Mouse (Mus musculus) CH12F3 (cell line): Measurements from ENCODE around the gene Proser1.

ENCODE experiments used
- in situ Hi-C: fragments of 300-500 bp; cut with MboI; formaldehyde crosslinking; loops from 2 replicates; pipeline ENCODE4 v1.14.3; 2020; ENCODE audit warnings: low sequenced_read_pairs

Proser1 gene

GRCm38 (mm10) chr3:53464146-53464698 lies 756 bp downstream of the Proser1 start:
- in situ Hi-C loops, result loop anchor here (25.0 kb wide), 1 partner anchor 1227 kb away; no protein-coding TSS in a partner anchor

- in situ Hi-C loops, result loop anchor here (25.0 kb wide), 1 partner anchor 1228 kb away; no protein-coding TSS in a partner anchor
Measured at GRCm38 (mm10) chr3:53465330-53465729, 1.9 kb downstream of the Proser1 start.

- in situ Hi-C loops, result loop anchor here (25.0 kb wide), 1 partner anchor 1229 kb away; no protein-coding TSS in a partner anchor
Measured at GRCm38 (mm10) chr3:53466481-53466880, 3.0 kb downstream of the Proser1 start.

- in situ Hi-C loops, result loop anchor here (25.0 kb wide), 1 partner anchor 1230 kb away; no protein-coding TSS in a partner anchor
Measured at GRCm38 (mm10) chr3:53467356-53467755, 3.9 kb downstream of the Proser1 start.

GRCm38 (mm10) chr3:53469650-53470049 lies 6.2 kb downstream of the Proser1 start:
- in situ Hi-C loops, result loop anchor here (25.0 kb wide), 1 partner anchor 1232 kb away; no protein-coding TSS in a partner anchor

GRCm38 (mm10) chr3:53472061-53472460 lies 8.6 kb downstream of the Proser1 start:
- in situ Hi-C loops, result loop anchor here (25.0 kb wide), 1 partner anchor 1235 kb away; no protein-coding TSS in a partner anchor

- in situ Hi-C loops, result loop anchor here (25.0 kb wide), 1 partner anchor 1237 kb away; no protein-coding TSS in a partner anchor
Measured at GRCm38 (mm10) chr3:53474179-53474578, 10.7 kb downstream of the Proser1 start.

GRCm38 (mm10) chr3:53475889-53476288 lies 12.4 kb downstream of the Proser1 start:
- in situ Hi-C loops, result no loop called here

- in situ Hi-C loops, result no loop called here
Measured at GRCm38 (mm10) chr3:53477468-53477867, 14.0 kb downstream of the Proser1 start.

- in situ Hi-C loops, result no loop called here
Measured at GRCm38 (mm10) chr3:53478419-53479046, 15.1 kb downstream of the Proser1 start.

- in situ Hi-C loops, result no loop called here
Measured at GRCm38 (mm10) chr3:53483414-53484059, 20.1 kb downstream of the Proser1 start.

- in situ Hi-C loops, result no loop called here
Measured at GRCm38 (mm10) chr3:53486561-53486960, 23.1 kb downstream of the Proser1 start.

- in situ Hi-C loops, result no loop called here
Measured at GRCm38 (mm10) chr3:53486996-53487576, 23.6 kb downstream of the Proser1 start.

- in situ Hi-C loops, result no loop called here
Measured at GRCm38 (mm10) chr3:53488353-53488752, 24.9 kb downstream of the Proser1 start, which contains the start of gene Stoml3. Gene Stoml3, plus strand, starts transcription at chr3:53488653.

GRCm38 (mm10) chr3:53498351-53498905 lies 35.0 kb downstream of the Proser1 start:
- in situ Hi-C loops, result no loop called here

- in situ Hi-C loops, result no loop called here
Measured at GRCm38 (mm10) chr3:53502428-53502827, 39.0 kb downstream of the Proser1 start.

GRCm38 (mm10) chr3:53513096-53513495 lies 49.6 kb downstream of the Proser1 start:
- in situ Hi-C loops, result no loop called here

GRCm38 (mm10) chr3:53514221-53515065 lies 51.0 kb downstream of the Proser1 start:
- in situ Hi-C loops, result no loop called here

- in situ Hi-C loops, result no loop called here
Measured at GRCm38 (mm10) chr3:53522794-53523193, 59.3 kb downstream of the Proser1 start.

- in situ Hi-C loops, result no loop called here
Measured at GRCm38 (mm10) chr3:53525737-53526136, 62.3 kb downstream of the Proser1 start.
